Mouse (Mus musculus) embryonic facial prominence, embryonic 11.5 days (tissue): ENCODE measurements around the gene Spred2. TPM values are rescaled to one million over a fixed set of nuclear protein-coding genes. Genes with fewer than 3 reads are reported as not detected.

ENCODE experiments used
- ATAC-seq: fragments of 200-750 bp; cut with Nextera tagmentation; replicated peaks from 2 replicates; pipeline ENCODE4 v1.8.0; 2017; ENCODE audit warnings: low read depth; ENCODE audit not compliant: insufficient number of reproducible peaks, low FRiP score, low TSS enrichment
- DNase-seq: peaks from one replicate; pipeline ENCODE4 v3.0.0-alpha.2; 2015; ENCODE audit warnings: low spot score
- H3K27ac ChIP-seq: fragments of 300-500 bp; sonication (generic); replicated peaks from 2 replicates; pipeline ENCODE4 v1.5.1; 2014; ENCODE audit warnings: mild to moderate bottlenecking, low read depth, low read length, control low read depth
- H3K27me3 ChIP-seq: fragments of 300-500 bp; sonication (generic); 2 replicates; pipeline ENCODE4 v1.6.1; 2014; ENCODE audit warnings: mild to moderate bottlenecking, low read length, moderate library complexity, mixed read lengths; ENCODE audit not compliant: control insufficient read depth, insufficient read depth
- H3K36me3 ChIP-seq: fragments of 300-500 bp; sonication (generic); replicated peaks from 2 replicates; pipeline ENCODE4 v1.6.1; 2014; ENCODE audit warnings: low read depth, mild to moderate bottlenecking, low read length, moderate library complexity, mixed read lengths; ENCODE audit not compliant: control insufficient read depth, insufficient read depth
- H3K4me1 ChIP-seq: fragments of 300-500 bp; sonication (generic); 2 replicates; pipeline ENCODE4 v1.6.1; 2014; ENCODE audit warnings: low read length, mixed read lengths; ENCODE audit not compliant: control insufficient read depth, insufficient read depth
- H3K4me2 ChIP-seq: fragments of 300-500 bp; sonication (generic); 2 replicates; pipeline ENCODE4 v1.6.1; 2014; ENCODE audit warnings: low read depth, mild to moderate bottlenecking, control low read depth, low read length, moderate library complexity
- H3K4me3 ChIP-seq: fragments of 300-500 bp; sonication (generic); 2 replicates; pipeline ENCODE4 v1.5.1; 2014; ENCODE audit warnings: low read depth, low read length, control low read depth
- H3K9ac ChIP-seq: fragments of 300-500 bp; sonication (generic); replicated peaks from 2 replicates; pipeline ENCODE4 v1.6.1; 2014; ENCODE audit warnings: mild to moderate bottlenecking, control low read depth, low read length
- H3K9me3 ChIP-seq: fragments of 300-500 bp; sonication (generic); replicated peaks from 2 replicates; pipeline ENCODE4 v1.6.1; 2016; ENCODE audit warnings: mild to moderate bottlenecking, low read length, inconsistent platforms, mixed read lengths; ENCODE audit not compliant: control insufficient read depth
- WGBS: fragments of 180-500 bp; shearing (Covaris S2); extraction: QIAGEN DNeasy Blood & Tissue Kit; methylation state at CpG from one replicate; pipeline ENCODE4 v1.1.7; 2014; 5-methylcytosine and 5-hydroxymethylcytosine counted together
- polyA plus RNA-seq: library from polyadenylated mRNA; unstranded; fragments of >200 nt; fragmentation: Nextera tagmentation; extraction: Ambion mirVana; gene quantifications from 2 replicates; pipeline ENCODE4 v1.2.1, GENCODE M21; 2014

Spred2 gene
- 6.4 and 7.3 TPM in 2 replicates for polyA plus RNA-seq

DNA sequence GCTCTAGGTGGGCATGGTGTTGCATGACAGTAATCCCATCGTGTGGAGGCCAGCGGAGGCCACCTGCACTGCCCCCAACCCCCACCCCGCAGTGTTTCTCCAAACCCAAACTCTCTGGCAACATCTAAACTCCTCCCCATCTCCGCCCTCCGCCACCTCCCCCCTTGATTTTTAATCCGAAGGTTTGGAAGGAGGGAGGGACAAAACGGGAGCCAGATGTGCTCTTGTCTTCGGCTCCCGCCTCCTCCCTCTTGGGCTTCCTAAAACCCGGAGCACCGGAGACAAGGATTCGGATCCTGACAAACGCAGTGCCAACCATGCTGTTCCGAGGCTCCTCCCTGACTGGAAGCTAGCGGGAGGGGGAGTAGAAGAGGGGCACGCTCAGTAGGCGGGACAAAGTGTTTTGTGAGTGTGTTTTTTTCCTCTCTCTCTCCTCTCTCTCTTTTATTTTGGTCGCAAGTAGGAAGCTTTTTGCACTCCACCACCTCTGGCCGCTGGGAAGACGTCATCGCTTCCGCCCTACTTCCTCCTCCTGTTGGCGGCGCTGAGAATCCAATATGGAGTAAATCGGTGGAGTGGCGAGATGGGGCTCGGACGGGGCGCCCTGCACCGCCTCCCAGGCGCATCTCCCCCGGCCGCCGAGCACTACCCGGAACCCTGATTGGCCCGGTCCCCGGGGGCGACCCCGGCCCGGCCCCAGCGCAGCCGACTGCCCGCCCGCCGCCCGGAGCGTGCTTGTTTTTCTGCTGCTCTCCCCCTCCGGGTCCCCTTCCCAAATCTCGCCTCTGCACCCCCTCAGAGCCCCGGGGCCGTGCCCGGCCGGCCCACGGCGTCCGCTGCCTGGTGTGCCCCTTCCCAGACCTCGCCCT lies at the start of gene Spred2:
Gene Spred2, plus strand, starts transcription at position 488 of the 869 bp plus-strand sequence.
- no peaks in the 10 kb centered on the region for H3K9me3 ChIP-seq
- no peaks in the 10 kb centered on the region for H3K27me3 ChIP-seq
- H3K4me1 ChIP-seq = peaks cover 3% of the 10 kb centered on the region; the same call in 1 of the 2 replicates
- peak within 1 kb of the TSS; percentile 79 for H3K4me3 ChIP-seq
- DNase-seq (peak; percentile 96), ATAC-seq (peak; percentile 60)
- H3K36me3 ChIP-seq = no peaks in the 10 kb centered on the region
- under 1% methylated on average over 55 of the region's 57 CpGs for WGBS
- H3K27ac ChIP-seq = peak within 1 kb of the TSS; percentile 89
- peak within 1 kb of the TSS; percentile 74 for H3K4me2 ChIP-seq
- H3K9ac ChIP-seq = peak within 1 kb of the TSS; percentile 91

DNA sequence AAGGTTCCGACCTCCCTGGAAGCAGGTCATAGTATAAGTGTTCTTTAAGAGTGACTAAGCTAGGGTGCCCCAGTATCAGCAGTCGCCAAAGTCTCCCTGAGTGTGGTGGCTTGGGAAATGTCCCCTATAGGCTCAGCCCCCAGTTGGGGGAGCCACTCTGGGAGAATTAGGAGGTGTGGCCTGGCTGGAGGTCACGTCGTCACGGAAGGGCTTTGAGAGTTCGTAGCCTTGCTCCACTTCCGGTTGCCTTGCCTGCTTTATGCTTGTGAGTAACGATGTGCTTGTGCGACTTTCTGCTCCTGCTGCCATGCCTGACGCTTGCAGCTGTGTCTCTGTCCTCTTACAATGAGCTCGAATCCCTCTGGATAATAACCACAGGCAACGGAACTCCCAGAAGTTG lies 48.6 kb upstream of the Spred2 start:
- H3K36me3 ChIP-seq = no peaks in the 10 kb centered on the region
- no peak overlapping the region for H3K4me3 ChIP-seq
- DNase-seq (no peak), ATAC-seq (no peak)
- H3K4me2 ChIP-seq = no peak overlapping the region
- H3K9ac ChIP-seq = no peak overlapping the region
- H3K27ac ChIP-seq = no peak overlapping the region
- no peaks in the 10 kb centered on the region for H3K9me3 ChIP-seq
- WGBS = 62% methylated on average over 12 of the region's 12 CpGs
- H3K4me1 ChIP-seq = no peaks in the 10 kb centered on the region
- no peaks in the 10 kb centered on the region for H3K27me3 ChIP-seq

DNA sequence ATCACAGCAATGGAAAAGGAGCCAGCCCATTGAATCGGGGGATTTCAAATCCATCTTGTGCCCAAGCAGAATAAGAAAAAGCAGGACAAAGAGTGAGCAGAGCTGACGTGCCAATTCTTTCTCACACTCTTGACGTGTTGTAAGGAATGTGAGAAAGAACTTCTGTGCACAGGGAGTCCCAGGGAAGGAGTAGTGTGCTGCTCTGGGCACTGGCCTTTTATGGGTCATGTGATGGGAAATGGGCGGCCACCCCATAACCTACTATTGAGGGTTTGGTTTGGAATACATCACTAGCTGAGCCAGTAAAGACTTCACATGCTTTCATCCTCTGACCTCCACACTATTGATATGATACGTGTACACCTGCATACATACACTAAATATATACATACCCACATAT lies 48.2 kb upstream of the Spred2 start:
- DNase-seq (no peak), ATAC-seq (no peak)
- no peaks in the 10 kb centered on the region for H3K4me1 ChIP-seq
- 83% methylated on average over 5 of the region's 5 CpGs for WGBS
- H3K27ac ChIP-seq = no peak overlapping the region
- no peak overlapping the region for H3K9ac ChIP-seq
- no peaks in the 10 kb centered on the region for H3K27me3 ChIP-seq
- no peaks in the 10 kb centered on the region for H3K9me3 ChIP-seq
- H3K36me3 ChIP-seq = no peaks in the 10 kb centered on the region
- no peak overlapping the region for H3K4me2 ChIP-seq
- H3K4me3 ChIP-seq = no peak overlapping the region

DNA sequence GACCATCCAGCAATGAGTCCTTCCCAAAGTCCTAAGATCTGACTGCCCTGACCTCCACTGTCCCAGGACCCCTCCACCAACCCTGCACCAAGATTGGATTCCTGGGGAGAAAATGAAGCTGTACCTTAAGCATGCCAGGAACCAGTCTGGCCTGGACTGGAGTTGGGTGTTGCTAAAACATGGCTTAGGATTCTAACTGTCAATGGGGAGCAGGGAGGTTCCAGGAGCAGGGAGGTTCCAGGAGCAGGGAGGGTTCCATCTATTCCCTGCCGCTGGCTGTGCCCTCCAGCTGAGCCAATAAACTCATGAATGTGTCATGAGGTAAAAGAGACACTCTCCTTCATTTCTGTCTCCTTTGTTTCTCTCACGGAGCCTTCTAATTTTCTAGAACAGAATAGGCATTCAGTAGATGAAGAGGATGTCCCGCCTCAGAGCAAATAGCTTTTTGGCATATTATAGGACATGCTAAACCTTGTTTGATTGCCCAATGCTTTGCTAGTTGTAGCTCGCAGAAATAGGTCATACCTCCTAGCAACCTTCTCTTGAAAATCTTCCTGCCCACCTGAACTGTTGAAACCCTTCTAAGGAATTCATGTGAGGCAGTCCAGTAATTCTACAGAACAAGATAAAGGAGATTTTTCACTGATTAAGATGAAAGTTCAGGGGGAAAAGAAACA lies 46.8 kb upstream of the Spred2 start:
- ATAC-seq (no peak), DNase-seq (no peak)
- no peak overlapping the region for H3K9ac ChIP-seq
- H3K4me2 ChIP-seq = no peak overlapping the region
- no peaks in the 10 kb centered on the region for H3K9me3 ChIP-seq
- H3K4me3 ChIP-seq = no peak overlapping the region
- 72% methylated on average over 4 of the region's 4 CpGs for WGBS
- no peaks in the 10 kb centered on the region for H3K27me3 ChIP-seq
- H3K36me3 ChIP-seq = no peaks in the 10 kb centered on the region
- no peak overlapping the region for H3K27ac ChIP-seq
- H3K4me1 ChIP-seq = no peaks in the 10 kb centered on the region

- ATAC-seq = no peak
- 82% methylated on average over 2 of the region's 2 CpGs for WGBS
- Histone ChIP-seq H3K9me3 (no peaks in the 10 kb centered on the region), H3K27ac (no peak overlapping the region), H3K4me1 (no peaks in the 10 kb centered on the region), H3K9ac (no peak overlapping the region), H3K27me3 (no peaks in the 10 kb centered on the region), H3K4me3 (no peak overlapping the region), H3K36me3 (no peaks in the 10 kb centered on the region), H3K4me2 (no peak overlapping the region)
- DNase-seq = no peak
Measured at GRCm38 (mm10) chr11:19881342-19881741, 42.8 kb upstream of the Spred2 start.

- H3K4me2 ChIP-seq = no peak overlapping the region
- 37% methylated on average over 6 of the region's 6 CpGs for WGBS
- DNase-seq = no peak
- H3K4me3 ChIP-seq = no peak overlapping the region
- no peak overlapping the region for H3K27ac ChIP-seq
- H3K36me3 ChIP-seq = no peaks in the 10 kb centered on the region
- no peaks in the 10 kb centered on the region for H3K9me3 ChIP-seq
- no peak overlapping the region for H3K9ac ChIP-seq
- ATAC-seq = no peak
- no peaks in the 10 kb centered on the region for H3K27me3 ChIP-seq
- H3K4me1 ChIP-seq = no peaks in the 10 kb centered on the region
Measured at GRCm38 (mm10) chr11:19890700-19891406, 33.3 kb upstream of the Spred2 start.

DNA sequence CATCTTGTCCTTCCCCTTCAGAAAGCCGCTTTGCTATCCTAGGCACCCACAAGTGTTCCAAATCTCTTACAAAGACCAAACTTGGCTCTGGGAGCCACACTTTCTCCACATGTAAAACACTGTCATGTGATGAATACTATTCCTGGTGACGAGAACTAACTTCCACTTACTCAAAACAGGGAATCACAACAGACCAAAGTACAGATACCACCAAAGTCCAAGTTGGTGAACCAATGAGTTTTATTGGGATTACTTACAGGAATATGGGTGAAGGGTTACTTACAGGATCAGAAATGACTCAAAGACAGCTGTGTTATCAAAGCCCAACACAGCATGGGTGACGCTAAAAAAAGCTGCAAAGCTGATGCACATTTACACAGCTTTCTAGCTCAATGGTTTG lies 30.9 kb upstream of the Spred2 start:
- 90% methylated on average over 3 of the region's 3 CpGs for WGBS

More for the DNA sequence above, 30.9 kb upstream of the Spred2 start:
- ATAC-seq (no peak), DNase-seq (no peak)
- Histone ChIP-seq H3K27me3 (no peaks in the 10 kb centered on the region), H3K9ac (no peak overlapping the region), H3K27ac (no peak overlapping the region), H3K36me3 (no peaks in the 10 kb centered on the region), H3K4me2 (no peak overlapping the region), H3K9me3 (no peaks in the 10 kb centered on the region), H3K4me1 (no peaks in the 10 kb centered on the region), H3K4me3 (no peak overlapping the region)
